Mouse (Mus musculus) mouse trophoblast stem cell (cell line): ENCODE results near the gene Hk2.

Experiments
- in situ Hi-C, 2 experiments: fragments of 300-500 bp; cut with MseI, MboI; formaldehyde crosslinking; loops; 2 replicates in 1 of 2; 3 replicates in 1 of 2; pipeline ENCODE4 v1.15.1; 2025

The Hk2 gene

DNA sequence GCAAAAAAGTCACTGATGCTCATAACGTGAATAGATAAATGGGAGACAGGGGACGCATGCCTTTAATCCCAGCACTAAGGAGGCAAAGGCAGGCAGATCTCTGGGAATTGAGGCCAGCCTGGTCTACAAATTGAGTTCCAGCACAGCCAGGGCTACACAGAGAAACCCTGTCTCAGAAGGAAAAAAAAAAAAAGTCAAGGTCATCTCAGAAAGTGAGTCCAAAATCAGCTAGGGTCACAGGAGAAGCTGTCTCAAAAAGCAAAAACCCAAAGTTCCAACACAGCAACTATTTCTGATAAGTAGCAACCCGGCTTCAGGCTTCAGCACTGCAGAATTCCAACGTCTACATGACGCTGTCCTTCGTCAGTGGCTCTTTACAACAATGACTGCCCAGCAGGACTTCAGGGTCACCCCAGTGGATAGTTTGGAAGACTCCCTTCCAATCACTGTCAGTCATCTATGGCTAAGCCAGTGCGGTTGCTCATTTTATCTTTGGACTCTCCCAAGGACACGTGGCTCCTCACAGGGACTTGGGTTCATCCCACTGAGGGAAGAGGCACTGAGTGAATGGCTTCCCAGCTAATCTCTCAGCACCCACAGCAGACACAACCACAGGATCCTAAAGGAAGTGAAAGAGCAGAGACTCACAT is 33.3 kb downstream of the Hk2 start:
- in situ Hi-C loops, result loop anchor here (10.0 kb wide), 2 partner anchors 144 to 154 kb away; no protein-coding TSS in a partner anchor

DNA sequence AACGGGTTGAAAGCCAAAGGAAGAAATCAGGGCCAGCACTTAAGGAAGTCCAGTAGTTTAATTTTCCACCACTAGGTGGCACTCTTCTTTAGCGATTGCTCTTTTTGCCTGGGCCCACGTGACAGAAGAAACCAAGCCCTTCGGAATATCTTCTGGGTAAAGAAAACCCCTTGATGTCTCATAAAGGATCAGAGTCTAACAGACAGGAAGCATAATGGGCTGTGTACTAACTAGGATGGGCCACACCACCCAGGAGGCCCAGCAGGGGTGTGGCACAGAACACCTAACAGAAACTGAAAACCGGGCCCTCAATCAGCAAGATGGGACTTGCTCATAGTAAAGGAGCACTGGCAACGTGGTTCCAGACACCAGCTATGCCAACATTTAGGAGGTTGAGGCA is 34.0 kb downstream of the Hk2 start:
- in situ Hi-C loops, result loop anchor here (10.0 kb wide), 2 partner anchors 145 to 155 kb away; no protein-coding TSS in a partner anchor

DNA sequence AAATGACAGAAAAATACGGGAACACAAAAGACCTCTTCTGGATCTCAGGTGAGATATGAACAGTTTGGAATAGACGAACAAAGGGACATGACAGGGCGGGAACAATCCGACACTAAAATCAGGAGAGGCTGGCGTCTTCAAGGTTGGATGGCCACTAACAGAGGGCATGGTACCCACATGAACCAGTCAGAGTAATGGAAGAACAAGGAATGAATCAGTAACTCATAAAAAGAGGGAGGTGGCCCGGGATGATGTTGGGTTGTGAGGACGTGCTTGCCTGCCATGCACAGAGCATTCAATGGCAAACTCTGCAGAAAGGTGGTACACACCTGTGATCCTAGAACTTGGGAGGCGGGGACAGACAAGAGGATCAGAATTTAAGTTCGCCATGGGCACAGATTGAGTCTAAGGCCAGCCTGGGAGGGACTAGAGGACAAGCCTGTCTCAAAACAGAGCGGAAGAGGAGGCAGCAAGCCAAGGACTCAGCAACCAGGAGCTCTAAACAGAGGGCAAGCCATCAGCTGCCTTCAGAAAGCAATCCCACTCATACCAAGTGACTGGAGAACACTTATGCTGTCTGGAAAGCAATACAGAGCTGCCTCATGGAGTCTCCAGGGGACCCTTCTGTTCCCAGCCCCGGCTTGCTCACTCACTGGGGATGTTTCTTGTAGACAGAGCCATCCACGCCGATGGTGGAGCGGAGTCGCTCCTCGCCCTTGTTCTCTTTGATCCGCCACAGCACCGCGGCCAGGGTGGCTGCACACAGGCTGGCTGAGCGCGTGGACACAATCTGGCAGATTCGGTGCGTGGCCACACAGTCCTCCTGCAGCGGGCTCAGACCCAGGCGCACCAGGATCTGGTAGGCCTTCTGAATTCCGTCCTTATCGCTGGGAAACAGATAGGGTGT is 36.4 kb downstream of the Hk2 start:
- in situ Hi-C loops, result no loop called here

DNA sequence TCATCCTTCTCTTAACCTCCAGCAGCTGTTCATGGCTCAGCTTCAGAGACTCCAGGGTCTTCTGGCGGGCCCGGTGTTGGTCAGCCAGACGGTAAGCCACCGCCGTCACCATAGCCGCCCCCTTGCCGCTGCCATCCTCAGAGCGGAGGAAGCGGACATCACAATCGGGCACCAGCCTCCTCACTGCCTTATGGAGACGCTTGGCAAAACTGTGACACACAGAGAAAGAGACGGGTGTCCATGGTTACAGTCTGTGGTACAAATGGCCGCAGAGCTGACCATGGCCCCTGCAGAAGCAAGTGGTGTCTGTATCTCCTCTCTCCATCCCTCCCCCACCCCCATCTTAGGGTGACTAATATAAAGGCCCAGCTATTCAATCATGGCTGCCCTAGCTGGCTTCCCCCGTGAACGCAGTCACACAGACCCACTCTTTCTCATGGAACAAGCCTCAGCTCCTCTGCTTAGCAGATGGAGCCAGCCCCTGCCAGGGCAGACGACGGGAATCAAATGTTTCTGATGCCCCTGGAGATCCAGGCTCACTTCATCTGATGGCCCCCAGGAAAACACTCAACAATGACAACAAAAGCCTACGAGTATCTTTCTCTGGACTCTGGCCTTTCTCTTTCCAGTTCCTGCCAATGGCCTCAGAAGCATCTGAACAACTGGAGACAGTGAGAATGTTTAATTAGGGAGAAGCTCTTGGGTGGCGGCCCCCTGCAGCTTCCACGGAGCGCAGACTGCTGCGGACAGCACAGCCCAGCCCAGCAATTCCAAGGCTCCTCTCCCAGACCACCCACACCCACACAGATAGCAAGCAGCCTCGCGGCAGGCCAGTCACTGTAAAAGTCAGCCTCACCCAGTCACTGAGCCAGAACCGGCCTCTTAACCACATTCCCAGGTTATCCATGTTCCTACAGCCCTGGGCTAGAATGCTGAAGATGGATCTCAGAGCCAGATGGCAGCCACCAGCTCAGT is 37.3 kb downstream of the Hk2 start:
- in situ Hi-C loops, result no loop called here

DNA sequence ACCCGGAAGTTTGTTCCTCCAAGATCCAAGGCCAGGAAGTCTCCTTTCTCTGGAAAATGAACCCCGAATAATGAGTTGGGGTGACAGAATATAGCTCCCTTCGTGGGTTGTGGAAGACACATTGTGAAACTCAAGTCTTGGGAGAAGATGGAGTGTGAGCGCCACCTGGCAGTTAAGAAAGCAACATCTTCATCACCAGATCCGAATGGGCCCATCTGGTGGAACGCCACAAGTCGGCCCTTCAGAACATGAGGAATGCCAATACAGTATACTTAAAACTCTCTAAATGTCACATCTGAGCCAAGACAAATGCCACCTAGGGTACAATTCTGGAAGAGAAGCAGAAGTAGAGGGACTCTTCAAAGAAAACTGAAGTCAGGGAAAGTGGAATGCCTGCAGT is 38.9 kb downstream of the Hk2 start:
- in situ Hi-C loops, result no loop called here

DNA sequence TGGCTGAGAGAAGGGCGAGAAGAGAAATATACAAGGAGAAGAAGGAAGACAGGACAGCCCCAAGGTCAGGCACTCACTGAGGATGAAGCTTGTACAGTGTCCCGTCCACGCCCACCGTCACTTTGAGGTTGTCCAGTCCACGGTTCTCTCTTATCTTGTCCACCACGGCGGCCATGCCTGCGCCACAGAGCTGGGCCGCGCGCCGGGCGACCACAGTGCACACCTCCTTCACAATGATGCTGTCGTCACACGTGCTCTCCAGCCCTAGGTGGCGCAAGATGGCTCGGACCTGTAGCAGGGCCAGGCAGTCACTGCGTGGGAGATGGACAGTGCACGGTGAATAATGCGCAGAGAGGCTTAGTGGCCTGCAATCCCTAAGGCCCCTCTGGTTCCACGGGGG is 45.6 kb downstream of the Hk2 start:
- in situ Hi-C loops, result no loop called here

DNA sequence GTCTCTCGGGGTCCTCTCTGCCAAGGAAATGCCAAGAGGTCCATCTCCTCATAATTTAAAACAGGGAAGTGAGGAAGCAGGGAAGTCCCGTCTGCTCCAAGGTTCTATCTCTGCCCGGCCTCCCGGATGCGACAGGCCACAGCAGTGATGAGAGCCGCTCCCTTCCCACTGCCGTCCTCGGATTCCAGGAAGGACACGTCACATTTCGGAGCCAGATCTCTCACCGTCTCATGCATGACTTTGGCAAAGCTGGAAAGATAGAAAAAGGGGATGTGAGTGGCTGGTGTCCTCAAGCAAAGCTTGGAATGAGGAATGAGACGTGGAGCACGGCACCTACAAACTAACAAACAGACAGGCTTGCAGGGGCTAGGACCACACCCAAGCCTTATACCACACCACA is 47.0 kb downstream of the Hk2 start:
- in situ Hi-C loops, result no loop called here

DNA sequence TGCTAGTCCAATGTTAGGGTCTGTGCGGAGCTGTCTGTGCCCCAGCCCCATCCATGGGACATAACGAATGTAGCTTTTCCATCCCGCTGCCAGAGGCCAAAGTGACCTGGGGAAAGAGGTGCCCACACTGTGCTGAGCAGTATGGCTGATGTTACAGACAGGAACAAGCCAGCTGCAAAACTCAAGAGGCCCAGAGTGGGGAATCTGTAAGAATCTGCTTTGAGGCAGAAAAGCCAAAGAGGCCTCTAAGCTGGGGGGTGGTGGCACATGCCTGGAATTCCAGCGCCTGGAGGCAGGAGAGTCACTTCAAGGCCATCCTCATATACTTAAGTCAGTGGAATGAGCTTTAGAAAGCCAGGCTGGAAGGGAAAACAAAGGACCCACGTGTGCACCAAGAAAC is 50.9 kb downstream of the Hk2 start:
- in situ Hi-C loops, result no loop called here

DNA sequence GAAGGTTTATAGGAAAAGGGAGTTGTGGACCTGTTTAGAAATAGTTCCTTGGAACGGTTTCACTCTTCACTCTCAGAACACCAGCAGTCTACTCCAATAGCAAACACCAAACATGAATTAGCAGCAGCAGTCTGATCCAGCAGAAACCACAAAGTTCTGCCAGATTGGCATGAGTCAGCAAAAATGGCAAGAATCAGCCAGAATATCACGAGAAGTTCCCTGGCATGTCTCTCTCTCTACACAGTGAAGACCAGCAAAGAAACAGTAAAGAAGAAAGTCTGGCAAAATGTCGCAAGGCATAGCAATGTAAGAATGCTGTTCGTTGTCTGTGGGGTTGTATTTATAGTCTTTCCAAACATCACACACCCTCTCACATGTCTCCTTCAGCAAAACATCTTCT is 58.1 kb downstream of the Hk2 start:
- in situ Hi-C loops, result no loop called here

DNA sequence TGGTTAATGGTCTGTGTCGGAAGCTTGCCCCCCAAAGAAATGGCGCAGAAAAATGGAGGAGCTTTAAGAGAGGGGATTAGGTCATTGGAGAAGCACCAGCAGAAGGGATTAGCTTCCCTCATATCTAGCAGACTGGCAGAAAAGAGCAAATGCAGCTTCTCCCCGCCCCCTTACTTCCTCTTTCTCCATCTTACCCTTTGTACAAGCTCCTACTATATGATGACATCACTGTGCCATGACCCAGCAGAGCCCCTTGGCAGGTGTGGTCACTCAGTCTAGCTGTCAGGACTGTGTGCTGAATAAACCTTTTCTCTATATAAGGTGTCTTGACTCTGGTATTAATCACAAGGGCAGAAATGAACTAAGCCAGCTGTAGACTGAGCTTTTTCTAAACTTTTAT is 58.6 kb downstream of the Hk2 start:
- in situ Hi-C loops, result no loop called here

DNA sequence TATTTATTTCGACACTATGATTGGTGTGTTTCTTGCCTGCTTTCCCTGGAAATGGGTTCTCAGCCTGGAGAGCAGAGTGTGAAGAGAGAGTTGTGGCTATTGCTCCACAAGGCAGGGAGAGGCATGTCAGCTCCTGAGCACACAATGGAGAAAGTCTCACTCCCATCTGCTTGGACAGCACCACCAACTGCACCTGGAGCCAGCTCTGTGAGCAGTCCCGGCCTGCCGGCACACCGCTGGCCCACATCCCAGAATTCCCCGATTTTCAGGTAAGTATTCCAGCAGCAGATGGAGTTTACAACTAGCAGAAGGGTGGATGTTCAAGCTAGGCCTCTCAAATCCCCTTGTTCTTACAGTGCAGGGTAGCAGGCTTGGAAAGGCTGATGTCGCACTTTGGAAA is 59.0 kb downstream of the Hk2 start:
- in situ Hi-C loops, result no loop called here

DNA sequence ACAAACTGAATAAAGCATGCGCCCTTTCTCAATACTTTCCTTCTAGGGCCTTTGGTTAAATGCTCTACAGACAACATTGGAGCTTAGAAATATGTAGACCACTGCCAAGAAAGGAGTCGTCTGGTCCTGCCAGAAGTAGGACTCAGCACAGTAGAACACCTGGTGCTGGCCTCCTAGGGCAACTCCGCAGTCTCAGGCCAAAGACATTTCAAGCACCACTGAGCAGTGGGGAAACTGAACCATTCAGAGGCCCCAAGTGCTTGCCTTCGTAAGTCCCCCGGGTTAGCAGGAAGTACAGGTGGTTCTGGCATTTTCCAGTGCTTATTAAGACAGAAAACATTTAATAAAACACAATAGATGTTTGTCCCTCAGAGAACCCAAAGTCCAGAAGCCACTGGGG is 59.4 kb downstream of the Hk2 start:
- in situ Hi-C loops, result no loop called here

DNA sequence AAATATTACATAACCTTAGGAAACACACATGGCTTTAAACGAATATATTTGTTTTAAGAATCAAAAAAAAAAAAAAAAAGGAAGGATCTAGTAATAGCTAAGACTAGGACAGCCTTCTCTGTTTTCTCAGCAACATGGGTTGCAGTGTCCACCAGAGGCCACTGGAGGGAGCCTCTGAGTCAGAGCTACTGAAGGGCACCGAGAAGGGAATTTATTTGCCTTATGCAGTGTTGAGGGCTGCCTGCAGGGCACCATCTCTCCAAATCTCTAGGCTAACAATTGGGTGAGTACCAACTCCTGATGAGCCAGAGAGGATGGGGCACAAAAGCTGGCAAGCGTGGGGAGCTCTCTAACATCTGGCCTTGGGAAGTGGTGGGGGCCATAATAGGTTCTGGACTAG is 60.0 kb downstream of the Hk2 start:
- in situ Hi-C loops, result no loop called here

DNA sequence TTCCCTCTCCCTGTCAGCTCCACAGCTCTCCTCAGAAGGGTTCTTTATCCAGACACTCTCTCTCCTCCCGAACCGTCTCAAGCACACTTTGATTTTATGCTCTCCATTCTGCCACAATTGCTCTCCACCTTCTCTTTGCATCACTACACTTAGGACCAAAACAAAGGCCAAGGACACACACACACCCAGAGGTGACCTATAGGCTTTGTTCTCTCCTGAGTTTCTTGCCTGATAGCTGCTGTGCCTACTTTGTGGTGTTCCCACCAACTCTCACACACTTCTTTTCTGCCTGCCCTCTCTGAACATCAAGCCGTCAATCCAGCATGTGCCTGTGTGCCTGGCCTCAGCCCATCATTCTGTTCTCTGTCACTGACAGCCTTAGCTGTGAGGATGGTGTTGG is 66.5 kb downstream of the Hk2 start:
- in situ Hi-C loops, result no loop called here

DNA sequence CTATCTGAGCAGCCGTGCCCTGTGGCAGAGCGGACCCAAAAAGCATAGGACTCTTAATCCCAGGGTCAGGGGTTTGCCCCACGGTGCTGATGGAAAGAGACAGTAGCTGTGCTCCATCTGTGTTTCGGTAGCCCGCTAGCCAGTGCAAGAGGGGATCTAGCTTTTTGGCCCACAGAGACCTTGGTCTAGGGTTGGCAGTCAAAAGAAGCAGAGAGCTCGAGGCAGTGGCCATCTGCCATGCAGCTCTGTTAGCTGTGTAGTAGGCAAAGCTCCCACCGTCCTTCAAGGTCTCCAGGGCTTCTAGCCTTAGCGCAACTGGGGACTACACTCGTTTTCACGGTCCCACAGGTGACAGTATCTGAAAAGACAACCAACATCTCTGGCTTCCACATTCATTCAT is 67.0 kb downstream of the Hk2 start:
- in situ Hi-C loops, result no loop called here

DNA sequence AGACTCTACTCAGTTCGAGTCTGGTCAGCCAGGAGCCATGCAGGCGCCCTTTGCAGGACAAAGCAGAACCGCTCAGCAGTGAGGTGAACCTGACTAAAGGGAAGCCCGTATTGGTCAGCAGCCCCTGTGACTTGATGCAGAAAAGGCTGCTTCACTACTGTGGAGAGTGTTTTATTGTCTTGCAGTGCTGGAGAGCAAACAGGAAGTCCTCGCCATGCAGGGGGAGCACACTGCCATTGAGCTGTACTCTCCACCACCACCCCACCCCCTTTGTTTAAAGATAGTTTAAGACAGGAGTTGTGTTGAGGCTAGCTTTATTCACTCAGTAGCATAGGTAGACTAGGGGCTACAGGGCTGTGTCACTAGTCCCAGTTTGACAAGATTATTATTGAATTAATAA is 69.0 kb downstream of the Hk2 start, which contains the start of gene Pole4:
TSS of gene Pole4 (minus strand) at position 145 of the 400 bp plus-strand sequence.
- in situ Hi-C loops, result no loop called here

DNA sequence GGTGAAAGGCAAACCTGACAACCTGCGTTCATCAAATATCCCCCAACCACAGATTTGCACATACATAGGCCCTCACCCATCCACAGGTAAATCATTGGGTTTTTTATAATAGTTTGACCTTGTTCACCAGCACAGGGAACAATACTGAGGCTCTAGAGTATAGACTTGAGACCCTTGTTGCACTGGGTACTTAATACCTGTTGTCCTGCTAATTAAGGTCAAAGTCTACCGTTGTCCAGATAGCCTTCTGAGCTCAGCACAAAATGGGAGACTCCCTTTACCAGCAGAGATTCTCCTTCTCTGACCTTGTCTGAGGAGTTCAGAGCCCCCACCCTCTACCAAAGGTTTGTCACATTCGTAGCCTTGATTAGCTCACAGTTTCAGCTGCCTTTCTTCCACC is 70.5 kb downstream of the Hk2 start:
- in situ Hi-C loops, result no loop called here

DNA sequence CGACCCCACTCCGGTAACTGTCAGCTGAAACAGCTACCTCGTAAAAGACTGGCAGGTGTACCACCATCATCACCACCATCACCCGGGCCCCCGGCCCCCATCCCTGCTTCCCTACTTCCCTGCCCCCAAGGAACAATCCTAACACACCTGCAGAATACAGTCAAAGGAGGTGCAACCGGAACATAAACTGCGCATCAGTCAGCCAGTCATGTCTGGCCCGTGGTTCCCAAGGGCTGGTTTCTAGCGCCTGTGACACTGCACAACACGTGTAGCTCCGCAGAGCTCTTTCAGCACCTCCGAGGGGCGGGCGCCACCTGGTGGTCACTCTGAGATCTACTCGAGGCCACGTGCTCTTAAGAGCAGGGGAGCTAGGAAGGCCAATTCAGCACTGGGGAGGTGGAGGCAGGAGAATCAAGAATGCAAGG is 71.6 kb downstream of the Hk2 start:
- in situ Hi-C loops, result no loop called here

DNA sequence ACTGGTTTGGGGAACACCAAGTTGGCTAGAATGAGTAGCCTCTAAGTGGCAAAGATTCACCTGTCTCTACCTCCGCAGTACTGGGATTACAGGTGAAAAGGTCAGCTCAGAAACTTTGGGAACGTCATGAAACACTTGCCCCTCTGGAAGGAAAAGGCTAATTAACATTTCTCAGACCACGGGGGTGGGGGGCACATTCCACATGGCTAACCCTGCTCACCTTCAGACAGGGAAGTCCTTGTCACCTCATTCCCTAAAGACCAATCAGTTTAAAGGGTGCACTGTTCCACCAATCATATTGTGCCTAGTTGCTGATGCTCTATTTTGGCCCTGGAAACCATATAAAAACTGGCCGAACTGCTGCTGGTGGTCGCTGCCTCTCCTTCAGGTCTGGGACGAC is 73.0 kb downstream of the Hk2 start:
- in situ Hi-C loops, result no loop called here

DNA sequence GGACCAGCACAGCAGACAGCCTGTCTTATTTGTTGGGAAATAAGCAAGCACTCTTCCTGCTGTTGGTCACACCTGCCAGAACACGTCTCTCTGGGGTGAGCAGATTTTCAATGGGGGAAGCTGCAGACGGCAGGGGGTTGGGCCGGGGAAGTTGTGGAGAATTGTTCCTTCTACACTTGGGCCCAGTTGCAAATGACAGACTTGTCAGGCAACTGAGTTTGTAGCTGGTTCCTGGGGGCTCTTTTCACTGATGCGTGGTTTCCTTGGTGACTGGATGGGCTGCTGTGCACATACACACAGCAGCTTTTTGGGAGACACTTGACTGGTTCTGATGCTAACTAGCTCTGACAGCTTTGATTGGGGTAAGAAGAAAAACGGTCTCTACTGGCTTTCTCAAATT is 74.4 kb downstream of the Hk2 start:
- in situ Hi-C loops, result no loop called here

DNA sequence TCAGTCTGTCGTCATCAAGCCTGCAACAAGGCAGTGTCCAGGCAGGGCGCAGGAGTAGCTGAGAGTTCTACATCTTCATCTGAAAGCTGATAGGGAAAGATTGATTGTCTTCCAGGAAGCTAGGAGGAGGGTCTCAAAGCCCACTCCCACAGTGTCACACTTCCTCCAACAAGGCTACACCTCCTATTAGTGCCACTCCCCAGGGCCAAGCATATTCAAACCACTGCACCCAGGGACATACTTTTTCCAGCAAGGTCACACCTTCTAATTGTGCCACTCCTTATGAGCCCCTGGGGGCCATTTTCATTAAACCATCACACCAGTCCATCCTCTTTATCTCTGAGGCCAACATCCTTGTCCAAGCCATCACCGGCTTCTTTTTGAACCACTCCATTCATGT is 77.5 kb downstream of the Hk2 start:
- in situ Hi-C loops, result no loop called here

DNA sequence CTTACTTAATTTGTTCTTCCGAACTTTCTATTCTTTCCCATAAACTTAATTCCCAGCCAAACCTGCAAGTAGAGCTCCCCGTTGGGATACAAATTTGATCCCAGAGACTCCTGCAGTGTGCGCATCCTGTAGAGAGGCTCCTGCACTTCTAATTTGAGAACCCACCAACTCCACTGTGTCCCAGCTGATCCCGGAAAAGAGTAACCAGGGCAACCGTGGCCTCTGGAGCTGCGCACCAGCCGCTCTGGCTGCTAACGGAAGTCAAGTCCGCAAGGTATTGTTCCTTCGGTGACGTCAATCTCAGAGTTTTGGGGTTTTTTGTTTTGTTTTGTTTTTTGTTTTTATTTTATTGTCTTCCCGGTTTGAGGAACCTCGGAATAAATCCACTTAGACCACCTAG is 79.6 kb downstream of the Hk2 start:
- in situ Hi-C loops, result no loop called here
